Mouse (Mus musculus): Measurements from ENCODE around the gene Olfr955.

DNA sequence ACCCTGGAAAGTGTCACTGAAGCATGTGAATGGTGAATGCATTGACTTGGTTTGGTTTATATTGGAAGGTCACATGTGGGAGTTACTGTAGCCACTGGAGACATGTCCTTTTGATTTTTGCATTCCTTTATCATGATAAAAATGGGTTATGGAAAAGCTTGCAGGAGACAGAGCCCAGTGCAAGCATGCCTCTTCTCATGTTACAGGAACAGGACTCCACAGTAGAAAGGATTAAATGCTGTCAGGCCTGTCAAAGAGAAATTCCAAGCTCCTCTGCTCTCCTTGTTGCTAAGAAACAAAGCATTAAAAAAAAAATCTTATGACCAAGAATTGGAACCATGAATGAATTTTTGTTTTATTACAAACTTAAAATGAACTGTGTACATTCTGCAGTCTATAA is 46.9 kb upstream of the Olfr955 start:
- TF ChIP-seq CTCF (IDR thresholded peaks at IDR 0.05; ENCODE audit: low read depth) (no peak), EP300 (IDR thresholded peaks at IDR 0.05; ENCODE audit: low read depth) (no peak)

Data from heart, postnatal 0 days (tissue).